Mouse (Mus musculus): Measurements from ENCODE around the gene Maml3. TPM values are rescaled to one million over a fixed set of nuclear protein-coding genes. Genes with fewer than 3 reads are reported as not detected.

The Maml3 gene
- total and polyA plus RNA-seq, 3 experiments: 0.81 to 1.8 (median 0.98) TPM

DNA sequence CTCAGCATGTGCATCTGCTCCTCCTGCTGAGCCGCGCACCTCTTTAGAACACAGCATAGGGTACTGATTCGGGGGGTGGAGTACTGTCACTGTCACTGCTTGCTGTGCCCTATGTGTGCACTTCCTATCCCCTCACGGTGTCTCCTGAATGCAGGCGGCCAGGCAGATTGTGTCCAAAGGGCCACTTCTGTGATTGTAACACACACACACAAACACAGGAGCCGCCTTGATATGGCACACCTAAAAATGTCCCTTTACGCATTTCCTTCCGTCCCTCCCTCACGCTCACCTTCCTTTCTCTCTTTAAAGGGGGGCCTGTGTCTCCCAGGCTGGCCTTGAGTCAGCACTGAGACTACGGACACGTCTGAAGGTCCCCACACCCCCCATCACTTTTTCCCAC lies 107.3 kb downstream of the Maml3 start:
- H3K4me3 ChIP-seq (replicated peaks in 1 of 3; ENCODE audit: low read depth in 2 of 3, low read length in 2 of 3, poor library complexity in 1 of 3): no peak overlapping the region
- H3K36me3 ChIP-seq (replicated peaks in 1 of 2; ENCODE audit: control insufficient read depth in 1 of 2, insufficient read depth in 1 of 2, low read length in 1 of 2): no peaks in the 10 kb centered on the region
- no peaks in the 10 kb centered on the region for H3K79me2 ChIP-seq (replicated peaks; ENCODE audit: control insufficient read depth, extremely low read depth, insufficient read depth, poor library complexity, severe bottlenecking)
- TF ChIP-seq GABPA (IDR thresholded peaks at IDR 0.05; ENCODE audit: insufficient replicate concordance, low read depth, low read length) (no peak), UBTF (IDR thresholded peaks at IDR 0.05; ENCODE audit: low read depth, low read length) (no peak), RAD21 (IDR thresholded peaks at IDR 0.05; ENCODE audit: low read depth, low read length) (no peak), ETS1 (conservative IDR thresholded peaks at IDR 0.05; ENCODE audit: low read depth, low read length) (no peak), MXI1 (IDR thresholded peaks at IDR 0.05; ENCODE audit: low read depth, low read length) (no peak), MAZ (IDR thresholded peaks at IDR 0.05; ENCODE audit: low read depth, low read length) (no peak), MEF2A (IDR thresholded peaks at IDR 0.05; ENCODE audit: borderline replicate concordance, low read depth, low read length) (no peak), IRF4 (IDR thresholded peaks at IDR 0.05; ENCODE audit: low read depth, low read length) (no peak), USF2 (conservative IDR thresholded peaks at IDR 0.05; ENCODE audit: low read depth, low read length) (no peak), ZC3H11A (IDR thresholded peaks at IDR 0.05; ENCODE audit: low read depth, low read length) (no peak), EP300 (IDR thresholded peaks at IDR 0.05; ENCODE audit: low read length) (no peak), MYC (IDR thresholded peaks at IDR 0.05; ENCODE audit: low read depth, low read length) (no peak), MAX (IDR thresholded peaks at IDR 0.05; ENCODE audit: low read length) (no peak), ZNF384 (IDR thresholded peaks at IDR 0.05; ENCODE audit: low read depth, low read length) (no peak), HCFC1 (IDR thresholded peaks at IDR 0.05; ENCODE audit: low read depth, low read length) (no peak), E2F4 (IDR thresholded peaks at IDR 0.05; ENCODE audit: insufficient replicate concordance, low read depth, low read length) (no peak), MAFK (IDR thresholded peaks at IDR 0.05; ENCODE audit: insufficient replicate concordance, low read length) (no peak), SMC3 (IDR thresholded peaks at IDR 0.05; ENCODE audit: low read depth, low read length) (no peak), POLR2AphosphoS2 (IDR thresholded peaks at IDR 0.05; ENCODE audit: low read depth, low read length) (no peak), POLR2A (IDR thresholded peaks at IDR 0.05; ENCODE audit: low read depth, low read length) (no peak)
- no peak overlapping the region for H3K9ac ChIP-seq (ENCODE audit: insufficient read depth, low read depth)
- in situ Hi-C loops (cut with MboI; ENCODE audit: low pct_ligation_motif_present, low pct_unique_long_range_greater_than_20kb, low sequenced_read_pairs): no loop called here
- H3K9me3 ChIP-seq (replicated peaks; ENCODE audit: low read length): peaks cover 5% of the 10 kb centered on the region
- no peak overlapping the region for H3K4me2 ChIP-seq (ENCODE audit: insufficient read depth, low read depth, poor library complexity, severe bottlenecking)
- peaks cover 4 to 24% of the 10 kb centered on the region in 2 experiments; a peak in 3 of 4 replicates for H3K4me1 ChIP-seq (ENCODE audit: control insufficient read depth in 1 of 2, insufficient read depth in 2 of 2)
- no peaks in the 10 kb centered on the region for H3K27me3 ChIP-seq (replicated peaks)
- dilution Hi-C loops (cut with MboI; ENCODE audit: extremely low pct_ligation_motif_present, extremely low pct_unique_long_range_greater_than_20kb, low sequenced_read_pairs): no loop called here
- no peak for DNase-seq (ENCODE audit: extremely low read depth)
- H3K27ac ChIP-seq (ENCODE audit: insufficient read depth, low read depth): no peak overlapping the region

DNA sequence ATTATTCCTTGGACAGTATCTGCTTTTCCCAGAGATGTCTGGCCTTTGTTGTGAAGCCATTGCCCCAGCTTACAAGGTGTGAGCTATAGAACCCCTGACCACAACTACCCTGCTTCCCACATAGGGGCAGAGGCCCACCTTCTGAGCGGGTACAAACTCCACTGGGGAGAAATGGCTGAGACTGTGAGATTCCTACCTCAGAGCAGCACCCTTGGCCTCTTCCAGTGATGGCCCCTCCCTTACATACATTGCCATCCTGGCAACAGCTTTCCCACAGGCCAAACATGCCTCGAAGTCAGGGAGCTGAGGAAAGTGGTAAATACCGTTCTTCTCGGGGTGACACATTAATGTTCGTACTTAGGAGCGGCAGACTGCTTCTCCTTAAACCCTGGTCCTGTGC lies 118.4 kb downstream of the Maml3 start:
- Histone ChIP-seq H3K27ac (ENCODE audit: insufficient read depth, low read depth) (no peak overlapping the region), H3K4me1 (ENCODE audit: control insufficient read depth in 1 of 2, insufficient read depth in 2 of 2) (peaks cover 0 to 6% of the 10 kb centered on the region in 2 experiments; a peak in 1 of 4 replicates), H3K79me2 (replicated peaks; ENCODE audit: control insufficient read depth, extremely low read depth, insufficient read depth, poor library complexity, severe bottlenecking) (no peaks in the 10 kb centered on the region), H3K36me3 (replicated peaks in 1 of 2; ENCODE audit: control insufficient read depth in 1 of 2, insufficient read depth in 1 of 2, low read length in 1 of 2) (no peaks in the 10 kb centered on the region), H3K27me3 (replicated peaks) (no peaks in the 10 kb centered on the region), H3K9ac (ENCODE audit: insufficient read depth, low read depth) (no peak overlapping the region), H3K9me3 (replicated peaks; ENCODE audit: low read length) (no peaks in the 10 kb centered on the region), H3K4me2 (ENCODE audit: insufficient read depth, low read depth, poor library complexity, severe bottlenecking) (no peak overlapping the region), H3K4me3 (replicated peaks in 1 of 3; ENCODE audit: low read depth in 2 of 3, low read length in 2 of 3, poor library complexity in 1 of 3) (no peak overlapping the region)
- in situ Hi-C loops (cut with MboI; ENCODE audit: low pct_ligation_motif_present, low pct_unique_long_range_greater_than_20kb, low sequenced_read_pairs): no loop called here
- dilution Hi-C loops (cut with MboI; ENCODE audit: extremely low pct_ligation_motif_present, extremely low pct_unique_long_range_greater_than_20kb, low sequenced_read_pairs): no loop called here
- no peak for DNase-seq (ENCODE audit: extremely low read depth)
- TF ChIP-seq GABPA (IDR thresholded peaks at IDR 0.05; ENCODE audit: insufficient replicate concordance, low read depth, low read length): no peak
- TF ChIP-seq MYC (IDR thresholded peaks at IDR 0.05; ENCODE audit: low read depth, low read length): no peak
- TF ChIP-seq ZC3H11A (IDR thresholded peaks at IDR 0.05; ENCODE audit: low read depth, low read length): no peak

Data from CH12.LX (cell line).